Mouse (Mus musculus) midbrain, embryonic 12.5 days (tissue): Measurements from ENCODE around the gene Klc4. TPM values are rescaled to one million over a fixed set of nuclear protein-coding genes. Genes with fewer than 3 reads are reported as not detected.

ENCODE experiments used
- ATAC-seq: fragments of 200-750 bp; cut with Nextera tagmentation; 2 replicates; pipeline ENCODE4 v1.8.0; 2017; ENCODE audit warnings: low read depth, moderate TSS enrichment, moderate library complexity; ENCODE audit not compliant: low FRiP score
- H3K27ac ChIP-seq: fragments of 300-500 bp; sonication (generic); replicated peaks from 2 replicates; pipeline ENCODE4 v1.5.1; 2016; ENCODE audit warnings: mild to moderate bottlenecking
- H3K27me3 ChIP-seq: fragments of 300-500 bp; sonication (generic); 2 replicates; pipeline ENCODE4 v1.6.1; 2016; ENCODE audit warnings: mild to moderate bottlenecking
- H3K36me3 ChIP-seq: fragments of 300-500 bp; sonication (generic); 2 replicates; pipeline ENCODE4 v1.6.1; 2016
- H3K4me1 ChIP-seq: fragments of 300-500 bp; sonication (generic); 2 replicates; pipeline ENCODE4 v1.6.1; 2016
- H3K4me2 ChIP-seq: fragments of 300-500 bp; sonication (generic); replicated peaks from 2 replicates; pipeline ENCODE4 v1.6.1; 2016; ENCODE audit warnings: mild to moderate bottlenecking, moderate library complexity
- H3K4me3 ChIP-seq: fragments of 300-500 bp; sonication (generic); 2 replicates; pipeline ENCODE4 v1.5.1; 2016; ENCODE audit warnings: mild to moderate bottlenecking
- H3K9ac ChIP-seq: fragments of 300-500 bp; sonication (generic); replicated peaks from 2 replicates; pipeline ENCODE4 v1.6.1; 2016; ENCODE audit warnings: mild to moderate bottlenecking, moderate library complexity
- H3K9me3 ChIP-seq: fragments of 300-500 bp; sonication (generic); 2 replicates; pipeline ENCODE4 v1.6.1; 2016; ENCODE audit warnings: mild to moderate bottlenecking
- whole genome bisulfite sequencing: fragments of 180-500 bp; shearing (Covaris S2); methylation state at CpG from one replicate; pipeline ENCODE4 v1.1.7; 2016; 5-methylcytosine and 5-hydroxymethylcytosine counted together
- polyA plus RNA-seq: library from polyadenylated mRNA; unstranded; fragments of >200 nt; fragmentation: Nextera tagmentation; extraction: Ambion mirVana; gene quantifications from 2 replicates; pipeline ENCODE4 v1.2.1, GENCODE M21; 2016

The Klc4 gene
- polyA plus RNA-seq, 1 experiment from 2014 or later, result 43.6 TPM

DNA sequence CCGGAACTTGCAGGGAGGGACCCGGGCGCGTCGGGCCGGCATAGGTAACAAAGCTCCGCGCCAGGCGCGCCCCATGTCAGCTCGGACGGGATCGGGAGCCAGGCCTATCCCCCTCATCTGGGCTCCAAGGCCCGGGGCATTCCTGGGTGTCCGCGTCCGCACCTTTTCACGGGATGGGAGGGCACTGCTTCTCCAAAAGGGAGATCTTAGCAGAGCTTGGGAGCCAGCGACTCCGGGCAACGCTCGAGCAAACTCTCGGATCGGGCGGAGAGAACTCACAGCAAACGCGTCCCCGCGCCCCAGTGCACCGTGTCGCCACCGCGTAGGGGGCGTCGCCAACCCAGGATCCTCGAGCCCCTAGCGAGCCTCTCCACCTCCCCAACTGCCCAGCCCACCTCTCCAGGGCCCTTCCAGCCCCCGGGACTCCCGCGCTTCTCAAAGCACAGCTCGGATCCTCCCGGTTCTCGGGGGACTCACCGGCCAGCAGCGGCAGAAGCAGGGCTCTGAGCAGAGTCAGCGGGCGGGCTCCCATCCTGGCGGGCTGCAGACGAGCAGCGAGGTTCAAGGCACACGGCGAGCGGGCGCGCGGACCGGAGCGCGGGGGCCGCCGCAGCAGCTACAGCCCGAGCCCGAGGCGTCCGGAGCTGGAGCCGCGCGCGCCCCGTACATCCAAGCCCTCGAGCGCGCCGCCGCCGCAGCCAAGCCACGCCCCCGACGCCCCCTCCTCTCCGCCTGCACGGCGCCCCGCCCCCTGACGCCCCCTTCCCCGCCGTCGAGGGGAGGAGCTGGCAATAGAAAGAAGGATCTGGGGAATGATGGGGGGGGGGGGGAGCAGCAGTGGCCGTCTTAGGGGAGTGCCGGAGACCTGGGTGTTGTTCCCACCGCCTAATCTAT is 16.8 kb downstream of the Klc4 start, which contains the start of gene Ptk7:
Gene Ptk7, minus strand, starts transcription at position 714 of the 894 bp plus-strand sequence.
- ATAC-seq, result peak; percentile 75
- Histone ChIP-seq H3K9me3 (no peaks in the 10 kb centered on the region), H3K9ac (peak within 1 kb of the TSS; percentile 97), H3K4me3 (peak within 1 kb of the TSS; percentile 90), H3K4me1 (peaks cover 39% of the 10 kb centered on the region), H3K27me3 (no peaks in the 10 kb centered on the region), H3K27ac (peak within 1 kb of the TSS; percentile 90), H3K36me3 (peaks cover 30% of the 10 kb centered on the region), H3K4me2 (peak within 1 kb of the TSS; percentile 83)
- under 1% methylated on average over 75 of the region's 90 CpGs for WGBS

DNA sequence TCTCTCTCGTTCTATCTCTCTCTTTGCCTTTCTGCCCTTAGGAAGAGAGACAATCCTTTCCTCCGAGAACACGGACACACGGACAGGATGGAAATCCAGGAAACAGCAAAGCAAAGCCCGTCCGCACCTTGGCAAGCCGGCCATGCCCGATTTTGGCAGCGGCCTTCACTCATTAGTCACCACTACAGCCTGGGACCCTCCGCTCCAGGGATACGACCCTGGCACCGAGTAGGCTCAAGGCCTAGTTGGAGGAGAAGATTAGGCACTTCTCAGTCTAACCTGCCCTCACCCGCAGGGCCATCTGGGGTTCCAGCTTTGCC is 17.4 kb downstream of the Klc4 start:
- Histone ChIP-seq H3K27me3 (no peaks in the 10 kb centered on the region), H3K9ac (peak overlapping the region; percentile 97), H3K9me3 (no peaks in the 10 kb centered on the region), H3K36me3 (peaks cover 24% of the 10 kb centered on the region), H3K4me1 (peaks cover 45% of the 10 kb centered on the region), H3K27ac (peak overlapping the region; percentile 90), H3K4me2 (peak overlapping the region; percentile 83), H3K4me3 (peak overlapping the region; percentile 90)
- no peak for ATAC-seq
- WGBS, result 0% methylated on average over 13 of the region's 13 CpGs

DNA sequence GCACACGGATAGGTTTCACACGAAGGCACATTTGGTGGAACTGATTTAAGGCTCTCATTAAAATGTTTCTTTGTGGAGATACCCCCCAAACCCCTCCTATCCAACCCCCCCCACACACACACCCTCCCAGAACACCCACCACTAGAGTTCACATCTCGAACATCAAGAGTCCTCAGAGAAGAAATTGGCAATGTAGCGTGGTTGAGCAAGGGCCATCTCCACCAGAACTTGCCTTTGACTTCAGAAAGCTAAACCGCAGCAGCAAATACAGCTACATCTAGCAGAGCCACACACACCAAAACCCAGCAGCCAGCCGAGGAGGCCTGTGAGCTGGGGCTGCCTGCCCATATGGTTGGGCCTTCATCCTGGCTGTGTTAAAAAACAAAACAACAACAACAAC is 18.4 kb downstream of the Klc4 start:
- Histone ChIP-seq H3K27ac (no peak overlapping the region), H3K27me3 (no peaks in the 10 kb centered on the region), H3K4me2 (peak overlapping the region; percentile 83), H3K4me3 (peak overlapping the region; percentile 90), H3K9me3 (no peaks in the 10 kb centered on the region), H3K36me3 (peaks cover 14% of the 10 kb centered on the region), H3K9ac (peak overlapping the region; percentile 97), H3K4me1 (peaks cover 54% of the 10 kb centered on the region)
- WGBS, result 74% methylated on average over 6 of the region's 6 CpGs
- no peak for ATAC-seq

DNA sequence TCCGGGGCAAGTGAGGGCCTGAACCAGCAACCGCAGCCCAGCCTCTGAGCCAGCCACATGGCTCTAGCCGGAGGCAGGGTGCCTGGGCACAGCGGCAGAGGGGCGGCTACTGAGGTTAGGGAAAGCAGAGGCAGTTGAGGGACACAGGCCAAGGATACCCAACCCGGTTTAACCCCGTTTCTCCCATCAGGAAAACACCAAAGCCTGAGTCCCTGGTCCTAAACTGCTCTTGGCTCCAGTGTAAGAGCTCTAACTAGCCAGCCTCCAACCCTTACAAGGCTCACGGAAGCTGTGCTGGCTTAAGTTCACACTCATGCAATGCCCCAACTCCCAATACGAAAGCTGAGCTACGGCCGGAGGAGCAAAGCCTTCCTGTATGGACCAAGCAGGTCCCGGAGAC is 21.2 kb downstream of the Klc4 start:
- peak overlapping the region; percentile 42; the same call in 1 of the 2 replicates for H3K27ac ChIP-seq
- 76% methylated on average over 12 of the region's 12 CpGs for WGBS
- peaks cover 50% of the 10 kb centered on the region for H3K4me1 ChIP-seq
- no peak overlapping the region for H3K4me3 ChIP-seq
- H3K9ac ChIP-seq, result peak overlapping the region; percentile 28
- 0 out of 2 replicates have a peak overlapping the region, but pooled peaks have one; percentile 9 for H3K4me2 ChIP-seq
- H3K27me3 ChIP-seq, result no peaks in the 10 kb centered on the region
- no peak for ATAC-seq
- H3K36me3 ChIP-seq, result no peaks in the 10 kb centered on the region
- H3K9me3 ChIP-seq, result no peaks in the 10 kb centered on the region

DNA sequence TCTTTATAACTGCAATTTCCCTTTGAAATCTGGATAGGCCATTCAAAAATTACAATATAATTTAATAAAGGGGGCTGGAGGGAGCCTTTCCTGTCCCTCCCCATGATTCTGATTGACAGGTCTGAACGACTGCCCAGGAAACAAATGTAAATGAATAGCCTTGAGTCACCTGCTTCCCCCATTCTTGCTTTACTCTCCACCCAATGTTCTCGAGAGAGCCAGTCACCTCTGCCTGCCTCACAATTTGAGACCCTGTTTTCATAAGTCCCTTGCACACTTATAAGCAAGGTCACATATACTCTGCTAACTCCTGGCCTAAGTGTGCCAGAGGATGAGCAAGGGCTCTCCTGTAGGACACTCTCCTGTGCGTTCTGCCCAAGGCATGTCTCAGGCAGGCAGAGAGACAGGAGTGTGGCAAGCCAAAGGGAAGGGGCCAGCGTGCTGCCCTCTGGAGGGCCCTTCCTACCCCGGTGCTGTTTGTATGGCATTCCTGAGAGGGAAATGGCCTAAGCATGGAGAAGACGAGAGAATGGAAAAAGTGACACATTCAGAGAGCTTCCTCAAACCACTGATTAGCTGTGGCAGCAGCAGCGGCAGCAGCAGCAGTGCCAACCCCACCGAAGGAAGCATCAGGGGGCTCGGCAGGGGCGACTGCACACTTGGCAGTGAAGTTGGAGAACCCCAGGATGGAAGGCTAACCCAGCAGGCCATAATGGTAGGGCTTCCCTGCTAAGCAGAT is 21.8 kb downstream of the Klc4 start:
- H3K9ac ChIP-seq, result peak overlapping the region; percentile 28
- no peaks in the 10 kb centered on the region for H3K36me3 ChIP-seq
- no peak overlapping the region for H3K4me3 ChIP-seq
- H3K4me1 ChIP-seq, result peaks cover 55% of the 10 kb centered on the region
- ATAC-seq, result no peak
- 33% methylated on average over 10 of the region's 10 CpGs for WGBS
- H3K27me3 ChIP-seq, result no peaks in the 10 kb centered on the region
- no peaks in the 10 kb centered on the region for H3K9me3 ChIP-seq
- H3K27ac ChIP-seq, result peak overlapping the region; percentile 42; the same call in 1 of the 2 replicates
- H3K4me2 ChIP-seq, result 0 out of 2 replicates have a peak overlapping the region, but pooled peaks have one; percentile 9

DNA sequence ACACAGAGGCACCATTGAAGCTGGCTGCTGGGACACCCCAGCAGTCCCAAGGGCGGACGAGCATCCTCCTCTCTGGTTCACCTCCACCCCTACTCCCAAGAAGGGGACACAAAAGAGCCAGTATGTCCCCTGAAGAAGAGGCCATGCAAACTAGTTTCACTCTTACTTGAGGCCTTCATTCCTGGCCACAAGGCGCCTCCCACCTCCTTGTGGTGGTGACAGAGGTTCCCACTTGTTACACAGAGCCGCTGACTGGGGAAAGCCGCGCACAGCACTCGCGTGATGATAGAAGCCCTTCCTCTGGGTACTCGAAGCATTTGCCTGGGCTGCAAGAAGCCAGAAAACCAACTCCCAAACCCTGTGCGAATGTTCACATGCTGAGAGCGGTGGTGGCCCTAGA is 23.6 kb downstream of the Klc4 start:
- H3K4me2 ChIP-seq, result no peak overlapping the region
- no peak for ATAC-seq
- H3K27ac ChIP-seq, result no peak overlapping the region
- H3K4me1 ChIP-seq, result peaks cover 62% of the 10 kb centered on the region
- no peak overlapping the region for H3K9ac ChIP-seq
- H3K9me3 ChIP-seq, result no peaks in the 10 kb centered on the region
- 93% methylated on average over 11 of the region's 11 CpGs for WGBS
- H3K36me3 ChIP-seq, result no peaks in the 10 kb centered on the region
- H3K4me3 ChIP-seq, result no peak overlapping the region
- no peaks in the 10 kb centered on the region for H3K27me3 ChIP-seq

DNA sequence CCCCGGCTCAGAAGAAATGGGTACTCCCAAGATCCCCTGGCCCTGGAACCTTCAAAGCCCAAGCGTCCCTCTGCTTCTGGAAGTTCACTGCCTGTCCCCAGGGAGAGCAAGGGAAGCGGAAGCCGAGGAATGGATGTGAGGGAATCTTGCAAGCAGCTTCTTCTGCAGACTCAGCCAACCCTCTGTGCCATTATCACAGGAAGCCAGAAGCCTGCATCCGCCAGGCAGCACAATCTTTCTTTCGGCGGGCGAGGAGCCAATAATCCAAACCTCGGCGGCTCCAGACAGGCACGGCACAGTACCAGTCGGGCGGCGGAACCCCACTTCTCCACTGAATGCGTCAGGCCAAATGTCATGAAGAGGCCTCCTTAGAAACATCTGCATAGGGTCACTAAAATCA is 24.5 kb downstream of the Klc4 start:
- peaks cover 61% of the 10 kb centered on the region for H3K4me1 ChIP-seq
- no peak for ATAC-seq
- WGBS, result 78% methylated on average over 15 of the region's 15 CpGs
- no peak overlapping the region for H3K9ac ChIP-seq
- H3K27me3 ChIP-seq, result no peaks in the 10 kb centered on the region
- H3K4me3 ChIP-seq, result no peak overlapping the region
- no peaks in the 10 kb centered on the region for H3K9me3 ChIP-seq
- H3K27ac ChIP-seq, result no peak overlapping the region
- no peak overlapping the region for H3K4me2 ChIP-seq
- no peaks in the 10 kb centered on the region for H3K36me3 ChIP-seq

DNA sequence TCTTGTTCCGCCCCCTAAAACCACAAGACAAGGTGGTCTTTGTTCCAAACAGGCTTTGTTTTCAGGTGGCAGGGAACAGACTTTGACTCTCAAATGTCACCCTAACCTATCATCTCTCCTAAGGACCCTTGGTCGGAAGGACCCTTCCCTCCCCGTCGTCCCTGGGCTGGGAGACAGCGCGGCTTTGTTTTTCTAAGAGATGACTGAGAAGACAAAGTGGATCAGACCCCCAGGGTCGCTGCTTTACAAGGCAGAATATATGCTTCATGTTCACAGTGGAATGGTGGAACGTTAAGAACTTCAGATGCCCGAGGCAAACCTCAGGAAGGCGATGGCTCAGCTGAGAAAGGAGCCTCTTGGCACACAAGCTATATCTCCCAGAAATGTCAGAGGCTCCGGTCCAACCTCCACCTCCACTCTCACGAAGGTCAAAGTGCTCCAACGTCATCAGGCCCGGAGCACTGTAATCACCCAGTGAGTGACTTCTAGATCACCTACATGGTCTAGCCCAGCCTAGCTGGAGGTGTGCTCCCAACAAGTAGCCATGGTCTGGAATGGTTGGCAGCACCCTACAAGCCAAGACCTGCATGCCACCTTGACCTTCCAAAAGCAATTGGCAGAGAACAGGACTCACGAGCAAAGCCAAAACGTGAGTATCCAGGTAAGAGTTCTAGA is 26.0 kb downstream of the Klc4 start:
- Histone ChIP-seq H3K4me1 (peaks cover 65% of the 10 kb centered on the region), H3K4me2 (peak overlapping the region; percentile 34), H3K4me3 (no peak overlapping the region), H3K27ac (peak overlapping the region; percentile 81), H3K9me3 (no peaks in the 10 kb centered on the region), H3K9ac (peak overlapping the region; percentile 41), H3K27me3 (no peaks in the 10 kb centered on the region), H3K36me3 (no peaks in the 10 kb centered on the region)
- no peak for ATAC-seq
- WGBS, result 30% methylated on average over 16 of the region's 16 CpGs

DNA sequence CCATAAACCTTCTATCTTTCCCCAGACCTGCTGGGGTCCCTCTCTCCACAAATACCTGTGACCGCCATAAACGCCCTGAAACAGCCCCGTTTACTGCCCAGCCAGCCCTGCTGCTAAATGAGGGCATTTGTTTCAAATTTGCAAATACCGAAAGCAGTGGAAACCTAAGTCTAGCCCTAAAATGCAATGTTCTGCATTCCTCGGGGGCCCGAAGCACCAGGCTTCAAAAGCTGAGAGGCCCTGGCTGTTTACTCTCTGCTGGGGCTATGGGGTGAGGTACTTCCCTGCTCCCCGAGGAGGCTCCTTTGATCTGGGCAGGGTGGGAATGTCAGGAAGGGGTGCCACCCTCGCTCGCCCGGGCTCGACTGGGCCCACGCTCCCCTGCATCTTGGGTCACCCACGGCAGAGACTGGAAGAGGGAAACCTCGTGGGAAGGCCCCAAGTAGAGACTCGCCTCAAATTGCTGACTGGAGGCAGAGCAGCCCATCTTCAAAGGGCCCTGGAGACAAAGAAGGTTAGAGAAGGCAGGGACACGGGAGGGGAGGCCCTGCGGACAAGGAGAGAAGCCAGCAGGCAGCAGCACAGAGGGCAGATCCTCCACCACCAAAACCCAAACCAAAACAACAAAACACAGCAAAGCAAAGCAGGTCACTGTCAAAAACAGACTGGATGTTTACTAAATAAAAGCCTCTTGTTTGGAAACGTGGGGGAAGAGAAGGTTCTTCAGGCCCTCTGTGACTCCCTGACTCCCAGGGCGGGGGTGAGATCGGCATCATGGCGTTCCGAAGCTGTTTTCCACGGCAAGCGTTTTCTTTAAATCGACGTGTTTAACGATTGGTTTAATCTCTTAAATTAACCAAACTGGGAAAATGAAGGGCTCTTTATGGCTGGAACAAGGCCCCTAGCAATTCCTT is 26.8 kb downstream of the Klc4 start:
- Histone ChIP-seq H3K9me3 (no peaks in the 10 kb centered on the region), H3K4me1 (peaks cover 60% of the 10 kb centered on the region), H3K27me3 (no peaks in the 10 kb centered on the region), H3K9ac (peak overlapping the region; percentile 41), H3K4me2 (peak overlapping the region; percentile 34), H3K36me3 (no peaks in the 10 kb centered on the region), H3K27ac (peak overlapping the region; percentile 81), H3K4me3 (0 out of 2 replicates have a peak overlapping the region, but pooled peaks have one; percentile 6)
- WGBS, result 3% methylated on average over 27 of the region's 27 CpGs
- 0 out of 2 replicates have a peak, but pooled peaks have one; percentile 28 for ATAC-seq

DNA sequence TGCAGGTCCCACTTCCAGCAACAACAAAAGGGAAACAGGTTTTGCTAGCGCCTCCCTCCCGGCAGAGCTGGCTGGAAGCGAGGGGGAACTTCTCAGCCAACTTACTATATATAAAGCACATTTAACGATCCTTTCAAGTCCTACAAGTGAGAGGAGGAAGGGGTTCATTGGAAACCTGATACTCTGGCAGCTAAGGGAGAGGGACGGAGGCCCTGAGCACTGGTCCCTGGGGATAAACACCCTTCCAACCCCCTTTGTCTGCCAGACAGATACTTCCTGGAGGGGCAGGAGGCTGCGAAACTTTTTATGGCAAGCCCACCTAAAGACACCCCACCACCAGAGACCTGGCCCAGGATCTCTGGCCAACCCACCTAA is 27.4 kb downstream of the Klc4 start:
- WGBS, result 11% methylated on average over 6 of the region's 6 CpGs
- 0 out of 2 replicates have a peak overlapping the region, but pooled peaks have one; percentile 41 for H3K9ac ChIP-seq

DNA sequence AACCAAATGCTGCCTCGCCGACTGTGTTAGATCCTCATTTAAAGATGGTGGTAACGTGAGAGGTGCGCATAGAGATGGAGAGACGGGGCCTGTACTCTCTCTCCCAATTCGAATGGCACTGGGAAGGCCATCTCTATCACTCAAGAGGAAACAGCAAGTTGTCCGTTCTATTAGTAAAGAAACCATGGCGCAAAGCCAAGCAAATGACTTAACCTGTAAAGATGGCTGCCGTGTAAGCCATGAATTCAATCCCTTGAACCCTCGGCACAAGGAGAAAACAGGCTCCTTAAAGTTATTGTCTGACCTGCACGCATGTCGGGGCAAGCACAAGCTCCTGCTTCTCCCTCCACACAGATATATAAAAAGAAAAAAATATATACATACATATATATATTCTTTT is 28.0 kb downstream of the Klc4 start:
- 73% methylated on average over 12 of the region's 12 CpGs for WGBS
- no peak for ATAC-seq
- Histone ChIP-seq H3K36me3 (no peaks in the 10 kb centered on the region), H3K27me3 (no peaks in the 10 kb centered on the region), H3K4me3 (no peak overlapping the region), H3K9ac (no peak overlapping the region), H3K9me3 (no peaks in the 10 kb centered on the region), H3K4me1 (peaks cover 60% of the 10 kb centered on the region), H3K27ac (peak overlapping the region; percentile 81; the same call in 1 of the 2 replicates), H3K4me2 (peak overlapping the region; percentile 34; the same call in 1 of the 2 replicates)

More for the DNA sequence above, 27.4 kb downstream of the Klc4 start:
- peak overlapping the region; percentile 81 for H3K27ac ChIP-seq
- no peaks in the 10 kb centered on the region for H3K9me3 ChIP-seq
- peak overlapping the region; percentile 34 for H3K4me2 ChIP-seq
- H3K4me1 ChIP-seq, result peaks cover 60% of the 10 kb centered on the region
- ATAC-seq, result no peak
- no peaks in the 10 kb centered on the region for H3K36me3 ChIP-seq
- H3K4me3 ChIP-seq, result no peak overlapping the region
- H3K27me3 ChIP-seq, result no peaks in the 10 kb centered on the region
